Comparison of ENCODE assay signal across 16 mouse cellular contexts in the genomic region with DNA sequence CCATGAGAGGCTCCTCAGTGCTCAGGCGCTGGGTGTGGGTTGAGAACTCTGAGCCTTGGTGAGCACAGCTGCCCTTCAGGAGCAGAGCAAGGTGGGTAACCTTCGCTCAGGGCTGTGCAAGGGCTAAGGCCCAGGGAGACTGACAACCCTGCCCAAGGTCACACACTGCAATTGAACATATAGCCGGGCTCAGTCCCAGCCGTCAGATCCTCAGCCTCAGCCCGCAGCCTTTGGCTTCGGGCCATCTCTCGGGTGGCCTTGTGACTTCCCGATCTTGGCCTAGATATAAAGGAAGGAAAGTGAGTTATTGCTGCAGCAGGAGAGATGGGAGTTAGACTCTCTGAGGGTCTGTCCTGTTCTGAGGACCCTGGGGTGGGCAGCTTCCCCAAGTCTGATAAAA.
DNase-seq lines count a peak whose midpoint lies in the region; ATAC-seq and TF ChIP-seq lines count a peak whose summit lies in the region.
"Had no signal": no experiment of that assay in that cellular context is flagged by ENCODE, and none has a peak within 500 bp of the region (broad histone marks: within the 10 kb centered on the region; RNA-seq: fewer than 3 reads in every experiment).

No protein-coding gene starts in this region.

- no peak for ATAC-seq in midbrain, postnatal 0 days (ENCODE audit: low FRiP score)
- ATAC-seq: activated CD4-positive, CD25-positive, alpha-beta regulatory T cell, adult 4 months; forebrain, embryonic 13.5 days had no signal

- 72% methylated on average over 8 of the region's 8 CpGs for WGBS in midbrain, postnatal 0 days

- intact Hi-C loops in left cerebral cortex, adult 2 months (cut with DNase I): no loop called here

- H3K9ac ChIP-seq in midbrain, postnatal 0 days (replicated peaks; ENCODE audit: low read length, poor library complexity, severe bottlenecking): no peak overlapping the region
- H3K9ac ChIP-seq: forebrain, embryonic 13.5 days; limb, embryonic 12.5 days; midbrain, embryonic 12.5 days had no signal

- H3K27me3 ChIP-seq in midbrain, postnatal 0 days (ENCODE audit: insufficient read depth, low read length): no peaks in the 10 kb centered on the region
- H3K27me3 ChIP-seq: forebrain, embryonic 13.5 days; limb, embryonic 12.5 days; midbrain, embryonic 12.5 days had no signal

- DNase-seq in kidney, adult 18-20 months: peak; percentile 32
- no peak for DNase-seq in kidney, postnatal 14 days
- DNase-seq in ovary, postnatal 36 days (ENCODE audit: low spot score): peak; percentile 49
- DNase-seq in ovary, postnatal 10 days (ENCODE audit: low spot score): no peak
- peak; percentile 59 to 60 for DNase-seq in cerebellum, postnatal 10 days
- DNase-seq in midbrain, postnatal 0 days (ENCODE audit: low spot score): no peak
- no peak for DNase-seq in left cerebral cortex, adult 2 months (ENCODE audit: extremely low spot score in 1 of 2, low spot score in 2 of 2)
- no peak for DNase-seq in right cerebral cortex, postnatal 10 days (ENCODE audit: low spot score in 2 of 2)
- DNase-seq: heart, adult 18-20 months; heart, postnatal 36 days; lung, adult 2 months; thymus, postnatal 4 days had no signal

- no peaks in the 10 kb centered on the region for H3K9me3 ChIP-seq in midbrain, postnatal 0 days (ENCODE audit: low read length)
- H3K9me3 ChIP-seq: forebrain, embryonic 13.5 days; limb, embryonic 12.5 days; midbrain, embryonic 12.5 days had no signal

- TF ChIP-seq CTCF in midbrain, postnatal 0 days (IDR thresholded peaks at IDR 0.05): no peak
- TF ChIP-seq CTCF in left cerebral cortex, adult 2 months (IDR thresholded peaks at IDR 0.05): no peak

- H3K4me3 ChIP-seq in midbrain, postnatal 0 days (ENCODE audit: low read depth, low read length): no peak overlapping the region
- H3K4me3 ChIP-seq in left cerebral cortex, adult 2 months: no peak overlapping the region
- H3K4me3 ChIP-seq: forebrain, embryonic 13.5 days; limb, embryonic 12.5 days; midbrain, embryonic 12.5 days had no signal

- no peak overlapping the region for H3K27ac ChIP-seq in midbrain, postnatal 0 days (ENCODE audit: low read depth, low read length)
- H3K27ac ChIP-seq in left cerebral cortex, adult 2 months: no peak overlapping the region
- H3K27ac ChIP-seq: forebrain, embryonic 13.5 days; limb, embryonic 12.5 days; midbrain, embryonic 12.5 days had no signal

- no peaks in the 10 kb centered on the region for H3K36me3 ChIP-seq in midbrain, postnatal 0 days (ENCODE audit: insufficient read depth, low read length)
- H3K36me3 ChIP-seq: limb, embryonic 12.5 days; midbrain, embryonic 12.5 days had no signal

- no peaks in the 10 kb centered on the region for H3K4me1 ChIP-seq in midbrain, postnatal 0 days (ENCODE audit: insufficient read depth, low read length)
- H3K4me1 ChIP-seq: forebrain, embryonic 13.5 days; limb, embryonic 12.5 days; midbrain, embryonic 12.5 days had no signal

- H3K4me2 ChIP-seq in midbrain, postnatal 0 days (ENCODE audit: low read depth, low read length, poor library complexity, severe bottlenecking): no peak overlapping the region
- H3K4me2 ChIP-seq: forebrain, embryonic 13.5 days; limb, embryonic 12.5 days; midbrain, embryonic 12.5 days had no signal

Comparison
In these comparisons a context has a peak if more than half of its experiments do, and no peak if none do; other contexts are left out.
1. DNase-seq: peak in kidney, adult 18-20 months (single experiment), ovary, postnatal 36 days (single experiment) and cerebellum, postnatal 10 days (2 of 2); none in kidney, postnatal 14 days (single experiment), ovary, postnatal 10 days (single experiment), midbrain, postnatal 0 days (single experiment), left cerebral cortex, adult 2 months (0 of 2) and right cerebral cortex, postnatal 10 days (0 of 2).